Mouse (Mus musculus) heart, embryonic 12.5 days (tissue): ENCODE measurements around the gene Cfap206. TPM values are rescaled to one million over a fixed set of nuclear protein-coding genes. Genes with fewer than 3 reads are reported as not detected.

ENCODE experiments used
- ATAC-seq: fragments of 200-750 bp; cut with Nextera tagmentation; 2 replicates; pipeline ENCODE4 v1.8.0; 2017; ENCODE audit warnings: moderate TSS enrichment, moderate library complexity; ENCODE audit not compliant: insufficient number of reproducible peaks, low FRiP score
- H3K27ac ChIP-seq: fragments of 300-500 bp; sonication (generic); 2 replicates; pipeline ENCODE4 v1.5.1; 2016; ENCODE audit warnings: mild to moderate bottlenecking, moderate library complexity; ENCODE audit not compliant: poor library complexity, severe bottlenecking
- H3K27me3 ChIP-seq: fragments of 300-500 bp; sonication (generic); replicated peaks from 2 replicates; pipeline ENCODE4 v1.6.1; 2016; ENCODE audit warnings: mild to moderate bottlenecking, moderate library complexity
- H3K36me3 ChIP-seq: fragments of 300-500 bp; sonication (generic); 2 replicates; pipeline ENCODE4 v1.6.1; 2016; ENCODE audit warnings: mild to moderate bottlenecking, moderate library complexity
- H3K4me1 ChIP-seq: fragments of 300-500 bp; sonication (generic); replicated peaks from 2 replicates; pipeline ENCODE4 v1.6.1; 2016; ENCODE audit warnings: mild to moderate bottlenecking
- H3K4me2 ChIP-seq: fragments of 300-500 bp; sonication (generic); 2 replicates; pipeline ENCODE4 v1.6.1; 2016; ENCODE audit warnings: mild to moderate bottlenecking, moderate library complexity
- H3K4me3 ChIP-seq: fragments of 300-500 bp; sonication (generic); 2 replicates; pipeline ENCODE4 v1.5.1; 2016; ENCODE audit warnings: mild to moderate bottlenecking
- H3K9ac ChIP-seq: fragments of 300-500 bp; sonication (generic); 2 replicates; pipeline ENCODE4 v1.6.1; 2016; ENCODE audit warnings: mild to moderate bottlenecking, moderate library complexity
- H3K9me3 ChIP-seq: fragments of 300-500 bp; sonication (generic); replicated peaks from 2 replicates; pipeline ENCODE4 v1.6.1; 2016; ENCODE audit warnings: mild to moderate bottlenecking, moderate library complexity
- WGBS: fragments of 180-500 bp; shearing (Covaris S2); methylation state at CpG from one replicate; pipeline ENCODE4 v1.1.7; 2016; 5-methylcytosine and 5-hydroxymethylcytosine counted together
- polyA plus RNA-seq: library from polyadenylated mRNA; unstranded; fragments of >200 nt; fragmentation: Nextera tagmentation; extraction: Ambion mirVana; gene quantifications from 2 replicates; pipeline ENCODE4 v1.2.1, GENCODE M21; 2016

Gene Cfap206
- polyA plus RNA-seq, 1 experiment from 2014 or later, result 0.15 TPM

- Histone ChIP-seq H3K4me3 (no peak overlapping the region), H3K9me3 (no peaks in the 10 kb centered on the region), H3K4me1 (no peaks in the 10 kb centered on the region; the same call in 1 of the 2 replicates), H3K36me3 (peaks cover 31% of the 10 kb centered on the region), H3K4me2 (no peak overlapping the region), H3K9ac (no peak overlapping the region), H3K27ac (no peak overlapping the region), H3K27me3 (no peaks in the 10 kb centered on the region)
- no peak for ATAC-seq
- 65% methylated on average over 5 of the region's 5 CpGs for WGBS
These were observed 56.3 kb downstream of the Cfap206 start for GRCm38 (mm10) chr4:34673721-34674120.

- Histone ChIP-seq H3K27me3 (no peaks in the 10 kb centered on the region), H3K4me2 (no peak overlapping the region), H3K36me3 (peaks cover 51% of the 10 kb centered on the region), H3K27ac (no peak overlapping the region), H3K9ac (no peak overlapping the region), H3K9me3 (no peaks in the 10 kb centered on the region), H3K4me3 (no peak overlapping the region), H3K4me1 (no peaks in the 10 kb centered on the region)
- ATAC-seq, result no peak
- WGBS, result 63% methylated on average over 5 of the region's 5 CpGs
These were observed 62.1 kb downstream of the Cfap206 start for GRCm38 (mm10) chr4:34667923-34668322.

GRCm38 (mm10) chr4:34661927-34662326 is 68.1 kb downstream of the Cfap206 start:
- H3K27me3 ChIP-seq, result no peaks in the 10 kb centered on the region
- H3K4me2 ChIP-seq, result no peak overlapping the region
- no peak for ATAC-seq
- no peak overlapping the region for H3K9ac ChIP-seq
- 78% methylated on average over 6 of the region's 6 CpGs for WGBS
- no peak overlapping the region for H3K4me3 ChIP-seq
- no peaks in the 10 kb centered on the region for H3K9me3 ChIP-seq
- H3K36me3 ChIP-seq, result peaks cover 80% of the 10 kb centered on the region
- H3K27ac ChIP-seq, result no peak overlapping the region
- H3K4me1 ChIP-seq, result no peaks in the 10 kb centered on the region

GRCm38 (mm10) chr4:34661514-34661913 is 68.5 kb downstream of the Cfap206 start:
- WGBS, result 93% methylated on average over 2 of the region's 2 CpGs
- no peaks in the 10 kb centered on the region for H3K4me1 ChIP-seq
- H3K9me3 ChIP-seq, result no peaks in the 10 kb centered on the region
- H3K27me3 ChIP-seq, result no peaks in the 10 kb centered on the region
- H3K36me3 ChIP-seq, result peaks cover 82% of the 10 kb centered on the region
- no peak overlapping the region for H3K27ac ChIP-seq
- H3K4me2 ChIP-seq, result no peak overlapping the region
- no peak for ATAC-seq
- no peak overlapping the region for H3K4me3 ChIP-seq
- H3K9ac ChIP-seq, result no peak overlapping the region

GRCm38 (mm10) chr4:34659012-34659411 is 71.0 kb downstream of the Cfap206 start:
- H3K4me3 ChIP-seq, result no peak overlapping the region
- H3K36me3 ChIP-seq, result peaks cover 80% of the 10 kb centered on the region
- H3K4me2 ChIP-seq, result no peak overlapping the region
- WGBS, result 89% methylated on average over 2 of the region's 2 CpGs
- H3K27ac ChIP-seq, result no peak overlapping the region
- H3K9me3 ChIP-seq, result no peaks in the 10 kb centered on the region
- no peaks in the 10 kb centered on the region for H3K27me3 ChIP-seq
- H3K4me1 ChIP-seq, result no peaks in the 10 kb centered on the region
- H3K9ac ChIP-seq, result no peak overlapping the region
- no peak for ATAC-seq

- ATAC-seq, result no peak
- WGBS, result 89% methylated on average over 10 of the region's 10 CpGs
These were observed 73.9 kb downstream of the Cfap206 start for GRCm38 (mm10) chr4:34656101-34656500.

GRCm38 (mm10) chr4:34653179-34653578 is 76.8 kb downstream of the Cfap206 start:
- ATAC-seq, result no peak
- 90% methylated on average over 7 of the region's 7 CpGs for WGBS

More at GRCm38 (mm10) chr4:34656101-34656500, 73.9 kb downstream of the Cfap206 start:
- Histone ChIP-seq H3K4me3 (no peak overlapping the region), H3K4me2 (no peak overlapping the region), H3K9me3 (no peaks in the 10 kb centered on the region), H3K27ac (no peak overlapping the region), H3K27me3 (no peaks in the 10 kb centered on the region), H3K36me3 (peaks cover 72% of the 10 kb centered on the region), H3K9ac (no peak overlapping the region), H3K4me1 (no peaks in the 10 kb centered on the region)

GRCm38 (mm10) chr4:34644779-34645178 is 85.2 kb downstream of the Cfap206 start:
- H3K4me2 ChIP-seq, result no peak overlapping the region
- no peak overlapping the region for H3K4me3 ChIP-seq
- no peak overlapping the region for H3K27ac ChIP-seq
- no peaks in the 10 kb centered on the region for H3K27me3 ChIP-seq
- no peak for ATAC-seq
- no peaks in the 10 kb centered on the region for H3K4me1 ChIP-seq
- no peaks in the 10 kb centered on the region for H3K9me3 ChIP-seq
- peaks cover 62% of the 10 kb centered on the region for H3K36me3 ChIP-seq
- no peak overlapping the region for H3K9ac ChIP-seq

More at GRCm38 (mm10) chr4:34653179-34653578, 76.8 kb downstream of the Cfap206 start:
- H3K9ac ChIP-seq, result no peak overlapping the region
- H3K9me3 ChIP-seq, result no peaks in the 10 kb centered on the region
- peaks cover 56% of the 10 kb centered on the region for H3K36me3 ChIP-seq
- H3K4me1 ChIP-seq, result no peaks in the 10 kb centered on the region
- no peak overlapping the region for H3K27ac ChIP-seq
- no peak overlapping the region for H3K4me2 ChIP-seq
- no peak overlapping the region for H3K4me3 ChIP-seq
- H3K27me3 ChIP-seq, result no peaks in the 10 kb centered on the region

- H3K4me2 ChIP-seq, result no peak overlapping the region
- H3K27ac ChIP-seq, result no peak overlapping the region
- H3K4me1 ChIP-seq, result no peaks in the 10 kb centered on the region
- WGBS, result 95% methylated on average over 3 of the region's 3 CpGs
- H3K9me3 ChIP-seq, result no peaks in the 10 kb centered on the region
- no peaks in the 10 kb centered on the region for H3K27me3 ChIP-seq
- peaks cover 46% of the 10 kb centered on the region for H3K36me3 ChIP-seq
- H3K9ac ChIP-seq, result no peak overlapping the region
- no peak for ATAC-seq
- H3K4me3 ChIP-seq, result no peak overlapping the region
These were observed 89.3 kb downstream of the Cfap206 start for GRCm38 (mm10) chr4:34640731-34641130.

GRCm38 (mm10) chr4:34639745-34640364 is 90.2 kb downstream of the Cfap206 start:
- no peaks in the 10 kb centered on the region for H3K9me3 ChIP-seq
- H3K27ac ChIP-seq, result no peak overlapping the region
- no peak overlapping the region for H3K4me2 ChIP-seq
- ATAC-seq, result no peak
- 91% methylated on average over 5 of the region's 5 CpGs for WGBS
- H3K27me3 ChIP-seq, result no peaks in the 10 kb centered on the region
- H3K36me3 ChIP-seq, result peaks cover 42% of the 10 kb centered on the region
- H3K4me3 ChIP-seq, result no peak overlapping the region
- no peaks in the 10 kb centered on the region for H3K4me1 ChIP-seq
- no peak overlapping the region for H3K9ac ChIP-seq
